Mouse (Mus musculus): ENCODE data around the gene Ripk1.

- TF ChIP-seq GATA1 (IDR thresholded peaks at IDR 0.05; ENCODE audit: low read depth, low read length) (no peak), MYC (IDR thresholded peaks at IDR 0.05; ENCODE audit: low read depth, low read length) (no peak), KAT2A (conservative IDR thresholded peaks at IDR 0.05; ENCODE audit: low read depth, low read length) (no peak), CTCF (IDR thresholded peaks at IDR 0.05 in 2 of 3, conservative IDR thresholded peaks at IDR 0.05 in 1 of 3; ENCODE audit: control insufficient read depth in 1 of 3, insufficient read depth in 1 of 3, low read depth in 2 of 3, low read length in 3 of 3, poor library complexity in 1 of 3, severe bottlenecking in 1 of 3) (peak in 2 of 3 experiments; percentile 8 to 22; a peak in 1 of 6 replicates), EP300 (IDR thresholded peaks at IDR 0.05; ENCODE audit: low read depth in 1 of 2, low read length in 2 of 2) (no peak), MYB (IDR thresholded peaks at IDR 0.05; ENCODE audit: low read depth, low read length) (no peak)
Observed at GRCm38 (mm10) chr13:34051692-34052091, 49.5 kb downstream of the Ripk1 start.

Measured in MEL (cell line).